Mouse (Mus musculus): ENCODE measurements around the gene Mpp3. TPM values are rescaled to one million over a fixed set of nuclear protein-coding genes. Genes with fewer than 3 reads are reported as not detected.
A peak's percentile ranks its signal among the peaks of the same experiment; 100 is the strongest.

The Mpp3 gene
- 13.5 and 16.1 TPM in 2 replicates for polyA plus RNA-seq (2016; fragmentation: Nextera tagmentation; extraction: Ambion mirVana)

GRCm38 (mm10) chr11:102028087-102028816 is at the start of gene Mpp3:
Gene Mpp3 (minus strand): TSS chr11:102028461.
- Histone ChIP-seq H3K4me1 (peaks cover 38% of the 10 kb centered on the region), H3K27me3 (ENCODE audit: poor library complexity, severe bottlenecking) (peaks cover 52% of the 10 kb centered on the region), H3K9me3 (no peaks in the 10 kb centered on the region), H3K36me3 (replicated peaks) (peaks cover 12% of the 10 kb centered on the region), H3K27ac (peak within 1 kb of the TSS; percentile 90), H3K4me3 (peak within 1 kb of the TSS; percentile 76)
- no peak for DNase-seq (ENCODE audit: extremely low spot score, low spot score)
- 74% methylated on average over 6 of the region's 6 CpGs for WGBS

GRCm38 (mm10) chr11:102073722-102074121 is 45.5 kb upstream of the Mpp3 start:
- Histone ChIP-seq H3K4me1 (peaks cover 10% of the 10 kb centered on the region), H3K9me3 (no peaks in the 10 kb centered on the region), H3K27me3 (ENCODE audit: poor library complexity, severe bottlenecking) (peaks cover 24% of the 10 kb centered on the region), H3K36me3 (replicated peaks) (peaks cover 38% of the 10 kb centered on the region), H3K4me3 (no peak overlapping the region), H3K27ac (no peak overlapping the region)
- 89% methylated on average over 14 of the region's 14 CpGs for WGBS
- DNase-seq (ENCODE audit: extremely low spot score, low spot score): no peak

GRCm38 (mm10) chr11:102072729-102073128 is 44.5 kb upstream of the Mpp3 start:
- peaks cover 10% of the 10 kb centered on the region for H3K4me1 ChIP-seq
- peaks cover 28% of the 10 kb centered on the region for H3K36me3 ChIP-seq (replicated peaks)
- H3K9me3 ChIP-seq: no peaks in the 10 kb centered on the region
- H3K27me3 ChIP-seq (ENCODE audit: poor library complexity, severe bottlenecking): peaks cover 24% of the 10 kb centered on the region
- H3K4me3 ChIP-seq: no peak overlapping the region
- WGBS: 86% methylated on average over 5 of the region's 5 CpGs
- H3K27ac ChIP-seq: no peak overlapping the region
- no peak for DNase-seq (ENCODE audit: extremely low spot score, low spot score)

- H3K4me3 ChIP-seq: peak overlapping the region; percentile 9; the same call in 1 of the 2 replicates
- WGBS: 3% methylated on average over 13 of the region's 13 CpGs
- peaks cover 24% of the 10 kb centered on the region for H3K27me3 ChIP-seq (ENCODE audit: poor library complexity, severe bottlenecking)
- peaks cover 13% of the 10 kb centered on the region for H3K36me3 ChIP-seq (replicated peaks)
- no peaks in the 10 kb centered on the region for H3K9me3 ChIP-seq
- peaks cover 10% of the 10 kb centered on the region for H3K4me1 ChIP-seq
- DNase-seq (ENCODE audit: extremely low spot score, low spot score): no peak
- H3K27ac ChIP-seq: no peak overlapping the region
These were observed 42.2 kb upstream of the Mpp3 start for GRCm38 (mm10) chr11:102070426-102070825.

- peaks cover 13% of the 10 kb centered on the region for H3K36me3 ChIP-seq (replicated peaks)
- peaks cover 24% of the 10 kb centered on the region for H3K27me3 ChIP-seq (ENCODE audit: poor library complexity, severe bottlenecking)
- H3K9me3 ChIP-seq: no peaks in the 10 kb centered on the region
- no peak for DNase-seq (ENCODE audit: extremely low spot score, low spot score)
- H3K27ac ChIP-seq: no peak overlapping the region
- no peak overlapping the region for H3K4me3 ChIP-seq
- 64% methylated on average over 11 of the region's 11 CpGs for WGBS
- H3K4me1 ChIP-seq: peaks cover 10% of the 10 kb centered on the region
These were observed 41.4 kb upstream of the Mpp3 start for GRCm38 (mm10) chr11:102069633-102070032.

DNA sequence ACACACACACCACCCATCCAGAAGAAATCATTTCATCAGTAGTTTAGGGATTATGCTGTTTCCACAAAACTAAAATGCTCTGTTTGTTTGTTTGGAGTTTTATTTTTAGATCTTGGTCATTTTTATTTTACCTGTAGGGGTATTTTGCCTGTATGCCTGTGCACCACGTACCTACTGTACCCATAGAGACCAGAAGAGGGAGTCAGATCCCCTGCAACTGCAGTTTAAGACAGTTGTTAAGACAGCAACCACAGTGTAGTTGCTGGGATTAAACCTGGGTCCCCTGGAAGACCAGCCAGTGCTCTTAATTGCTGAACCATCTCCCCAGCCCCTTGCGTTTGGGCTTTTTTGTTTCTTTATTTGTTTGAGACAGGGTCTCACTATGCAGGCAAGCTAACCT is 40.7 kb upstream of the Mpp3 start:
- 27% methylated on average over 2 of the region's 2 CpGs for WGBS
- no peak for DNase-seq (ENCODE audit: extremely low spot score, low spot score)

GRCm38 (mm10) chr11:102063076-102063475 is 34.8 kb upstream of the Mpp3 start:
- no peak overlapping the region for H3K27ac ChIP-seq
- no peak for DNase-seq (ENCODE audit: extremely low spot score, low spot score)
- no peak overlapping the region for H3K4me3 ChIP-seq
- H3K36me3 ChIP-seq (replicated peaks): peaks cover 44% of the 10 kb centered on the region
- H3K27me3 ChIP-seq (ENCODE audit: poor library complexity, severe bottlenecking): peaks cover 40% of the 10 kb centered on the region
- H3K9me3 ChIP-seq: no peaks in the 10 kb centered on the region
- peaks cover 13% of the 10 kb centered on the region for H3K4me1 ChIP-seq
- 74% methylated on average over 13 of the region's 13 CpGs for WGBS

More for the DNA sequence above, 40.7 kb upstream of the Mpp3 start:
- peaks cover 10% of the 10 kb centered on the region for H3K4me1 ChIP-seq
- H3K9me3 ChIP-seq: no peaks in the 10 kb centered on the region
- peaks cover 20% of the 10 kb centered on the region for H3K27me3 ChIP-seq (ENCODE audit: poor library complexity, severe bottlenecking)
- no peak overlapping the region for H3K4me3 ChIP-seq
- peaks cover 12% of the 10 kb centered on the region for H3K36me3 ChIP-seq (replicated peaks)
- no peak overlapping the region for H3K27ac ChIP-seq

GRCm38 (mm10) chr11:102061941-102062473 is 33.7 kb upstream of the Mpp3 start:
- peaks cover 45% of the 10 kb centered on the region for H3K36me3 ChIP-seq (replicated peaks)
- H3K4me1 ChIP-seq: peaks cover 13% of the 10 kb centered on the region
- H3K4me3 ChIP-seq: peak overlapping the region; percentile 57; the same call in 1 of the 2 replicates
- no peak for DNase-seq (ENCODE audit: extremely low spot score, low spot score)
- H3K27me3 ChIP-seq (ENCODE audit: poor library complexity, severe bottlenecking): peaks cover 40% of the 10 kb centered on the region
- H3K27ac ChIP-seq: no peak overlapping the region
- WGBS: 14% methylated on average over 16 of the region's 16 CpGs
- no peaks in the 10 kb centered on the region for H3K9me3 ChIP-seq

GRCm38 (mm10) chr11:102061236-102061940 is 33.1 kb upstream of the Mpp3 start:
- H3K4me1 ChIP-seq: peaks cover 13% of the 10 kb centered on the region
- WGBS: 3% methylated on average over 23 of the region's 23 CpGs

GRCm38 (mm10) chr11:102053847-102054246 is 25.6 kb upstream of the Mpp3 start:
- 0 out of 2 replicates have a peak, but pooled peaks cover 6% of the 10 kb centered on the region for H3K4me1 ChIP-seq
- H3K27me3 ChIP-seq (ENCODE audit: poor library complexity, severe bottlenecking): peaks cover 5% of the 10 kb centered on the region; the same call in 1 of the 2 replicates
- no peaks in the 10 kb centered on the region for H3K9me3 ChIP-seq
- H3K4me3 ChIP-seq: no peak overlapping the region
- H3K27ac ChIP-seq: no peak overlapping the region
- peaks cover 9% of the 10 kb centered on the region for H3K36me3 ChIP-seq (replicated peaks)
- DNase-seq (ENCODE audit: extremely low spot score, low spot score): peak; percentile 54
- 25% methylated on average over 9 of the region's 9 CpGs for WGBS

More at GRCm38 (mm10) chr11:102061236-102061940, 33.1 kb upstream of the Mpp3 start:
- Histone ChIP-seq H3K36me3 (replicated peaks) (peaks cover 45% of the 10 kb centered on the region), H3K27ac (peak overlapping the region; percentile 75), H3K9me3 (no peaks in the 10 kb centered on the region), H3K27me3 (ENCODE audit: poor library complexity, severe bottlenecking) (peaks cover 40% of the 10 kb centered on the region), H3K4me3 (peak overlapping the region; percentile 57)
- peak; percentile 81 for DNase-seq (ENCODE audit: extremely low spot score, low spot score)

GRCm38 (mm10) chr11:102053183-102053582 is 24.9 kb upstream of the Mpp3 start:
- Histone ChIP-seq H3K27me3 (ENCODE audit: poor library complexity, severe bottlenecking) (peaks cover 3% of the 10 kb centered on the region; the same call in 1 of the 2 replicates), H3K4me3 (no peak overlapping the region), H3K4me1 (0 out of 2 replicates have a peak, but pooled peaks cover 6% of the 10 kb centered on the region), H3K27ac (no peak overlapping the region), H3K9me3 (no peaks in the 10 kb centered on the region), H3K36me3 (replicated peaks) (peaks cover 2% of the 10 kb centered on the region; the same call in 1 of the 2 replicates)
- DNase-seq (ENCODE audit: extremely low spot score, low spot score): no peak
- WGBS: 89% methylated on average over 7 of the region's 7 CpGs

GRCm38 (mm10) chr11:102052697-102053096 is 24.4 kb upstream of the Mpp3 start:
- Histone ChIP-seq H3K27ac (no peak overlapping the region), H3K4me1 (0 out of 2 replicates have a peak, but pooled peaks cover 6% of the 10 kb centered on the region), H3K27me3 (ENCODE audit: poor library complexity, severe bottlenecking) (peaks cover 3% of the 10 kb centered on the region; the same call in 1 of the 2 replicates), H3K9me3 (no peaks in the 10 kb centered on the region), H3K36me3 (replicated peaks) (no peaks in the 10 kb centered on the region), H3K4me3 (no peak overlapping the region)
- 85% methylated on average over 12 of the region's 12 CpGs for WGBS
- no peak for DNase-seq (ENCODE audit: extremely low spot score, low spot score)
